Mouse (Mus musculus) heart, postnatal 0 days (tissue): ENCODE measurements around the gene Gm48551. TPM values are rescaled to one million over a fixed set of nuclear protein-coding genes. Genes with fewer than 3 reads are reported as not detected.

Experiments
- ATAC-seq: fragments of 200-750 bp; cut with Nextera tagmentation; 2 replicates; pipeline ENCODE4 v1.8.0; 2017; ENCODE audit warnings: low read depth, moderate number of reproducible peaks, moderate library complexity; ENCODE audit not compliant: insufficient read depth
- DNase-seq: peaks from one replicate; pipeline ENCODE4 v3.0.0-alpha.2; 2016; ENCODE audit warnings: low spot score
- H3K27ac ChIP-seq: fragments of 300-500 bp; sonication (generic); 2 replicates; pipeline ENCODE4 v1.5.1; 2014; ENCODE audit warnings: low read depth, mild to moderate bottlenecking
- H3K27me3 ChIP-seq: fragments of 300-500 bp; sonication (generic); 2 replicates; pipeline ENCODE4 v1.6.1; 2014; ENCODE audit warnings: low read length, mixed read lengths; ENCODE audit not compliant: control insufficient read depth, insufficient read depth
- H3K36me3 ChIP-seq: fragments of 300-500 bp; sonication (generic); replicated peaks from 2 replicates; pipeline ENCODE4 v1.6.1; 2014; ENCODE audit warnings: low read length, mixed read lengths; ENCODE audit not compliant: control insufficient read depth, insufficient read depth
- H3K4me1 ChIP-seq: fragments of 300-500 bp; sonication (generic); 2 replicates; pipeline ENCODE4 v1.6.1; 2014; ENCODE audit warnings: antibody characterized with exemption; ENCODE audit not compliant: control insufficient read depth, insufficient read depth
- H3K4me2 ChIP-seq: fragments of 300-500 bp; sonication (generic); 2 replicates; pipeline ENCODE4 v1.6.1; 2014; ENCODE audit warnings: low read depth, mild to moderate bottlenecking, low read length, moderate library complexity
- H3K4me3 ChIP-seq: fragments of 300-500 bp; sonication (generic); 2 replicates; pipeline ENCODE4 v1.5.1; 2014; ENCODE audit warnings: low read depth, low read length
- H3K9ac ChIP-seq: fragments of 300-500 bp; sonication (generic); replicated peaks from 2 replicates; pipeline ENCODE4 v1.6.1; 2014; ENCODE audit warnings: low read depth, low read length, mixed read lengths
- H3K9me3 ChIP-seq: fragments of 300-500 bp; sonication (generic); replicated peaks from 2 replicates; pipeline ENCODE4 v1.6.1; 2016; ENCODE audit warnings: low read length; ENCODE audit not compliant: control insufficient read depth
- CTCF ChIP-seq: IDR thresholded peaks from 2 replicates; pipeline ENCODE4 v1.5.1; 2016; ENCODE audit warnings: antibody characterized with exemption, control low read depth, low read depth
- EP300 ChIP-seq: IDR thresholded peaks from 2 replicates; pipeline ENCODE4 v1.6.1; 2016; ENCODE audit warnings: antibody characterized with exemption, low read depth
- WGBS: fragments of 180-500 bp; shearing (Covaris S2); extraction: QIAGEN DNeasy Blood & Tissue Kit; methylation state at CpG from one replicate; pipeline ENCODE4 v1.1.7; 2014; 5-methylcytosine and 5-hydroxymethylcytosine counted together
- polyA plus RNA-seq: library from polyadenylated mRNA; unstranded; fragments of >200 nt; fragmentation: Nextera tagmentation; extraction: Ambion mirVana; gene quantifications from 2 replicates; pipeline ENCODE4 v1.2.1, GENCODE M21; 2015
- total RNA-seq: library from RNA; depleted of rRNA; stranded (reverse); fragments of >200 nt; gene quantifications from 2 replicates; pipeline ENCODE4 v1.2.3, GENCODE M21; 2014; ENCODE audit warnings: low replicate concordance

Gene Gm48551
- total and polyA plus RNA-seq, 2 experiments from 2014 or later: 0.11 to 1.1 TPM

GRCm38 (mm10) chr10:81382039-81382438 is 2.2 kb upstream of the Gm48551 start:
- peaks cover 9% of the 10 kb centered on the region for H3K36me3 ChIP-seq
- 22% methylated on average over 5 of the region's 5 CpGs for WGBS
- DNase-seq: no peak
- no peak overlapping the region for H3K27ac ChIP-seq
- no peaks in the 10 kb centered on the region for H3K9me3 ChIP-seq
- H3K4me3 ChIP-seq: no peak overlapping the region
- TF ChIP-seq EP300: no peak
- no peak for TF ChIP-seq CTCF
- H3K27me3 ChIP-seq: no peaks in the 10 kb centered on the region
- H3K4me2 ChIP-seq: no peak overlapping the region
- H3K4me1 ChIP-seq: peaks cover 15% of the 10 kb centered on the region
- H3K9ac ChIP-seq: no peak overlapping the region
- no peak for ATAC-seq

- H3K27me3 ChIP-seq: no peaks in the 10 kb centered on the region
- H3K4me2 ChIP-seq: peak overlapping the region; percentile 86
- peak; percentile 22; the same call in 1 of the 2 replicates for ATAC-seq
- H3K9me3 ChIP-seq: no peaks in the 10 kb centered on the region
- no peak for DNase-seq
- no peak; the same call in 1 of the 2 replicates for TF ChIP-seq EP300
- TF ChIP-seq CTCF: no peak
- H3K9ac ChIP-seq: peak overlapping the region; percentile 91
- peaks cover 28% of the 10 kb centered on the region for H3K36me3 ChIP-seq
- WGBS: under 1% methylated on average over 19 of the region's 19 CpGs
- H3K4me3 ChIP-seq: peak overlapping the region; percentile 88
- peak overlapping the region; percentile 92 for H3K27ac ChIP-seq
- peaks cover 11% of the 10 kb centered on the region for H3K4me1 ChIP-seq
Measured at GRCm38 (mm10) chr10:81384605-81384982, 328 bp downstream of the Gm48551 start.

DNA sequence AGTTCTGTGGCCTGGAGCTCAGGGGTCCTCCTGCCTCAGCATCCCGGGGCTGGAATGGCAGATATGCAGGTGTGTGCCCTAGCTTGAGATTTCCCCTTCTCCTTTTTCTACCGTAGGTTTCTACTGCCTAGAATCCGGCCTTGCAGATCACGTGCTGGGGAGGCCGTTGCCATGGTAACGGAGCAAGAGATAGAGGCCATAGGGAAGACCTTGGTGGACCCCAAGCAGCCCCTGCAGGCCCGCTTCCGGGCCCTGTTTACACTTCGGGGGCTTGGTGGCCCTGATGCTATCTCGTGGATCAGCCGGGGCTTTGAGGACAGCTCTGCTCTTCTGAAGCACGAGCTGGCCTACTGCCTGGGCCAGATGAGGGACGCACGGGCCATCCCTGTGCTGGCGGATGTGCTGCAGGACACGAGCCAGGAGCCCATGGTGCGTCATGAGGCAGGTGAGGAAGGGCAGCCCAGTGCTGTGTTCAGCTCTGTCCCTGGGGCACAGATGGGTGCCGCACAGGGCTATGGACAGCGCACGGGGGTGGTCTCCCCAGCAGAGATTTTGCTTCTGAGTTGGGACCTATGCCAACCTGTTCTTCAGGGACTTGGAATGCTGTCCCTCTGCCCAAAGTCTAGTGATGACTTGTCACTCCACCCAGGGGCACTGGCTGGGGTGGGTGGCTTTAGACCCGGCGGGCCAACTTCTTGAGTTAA is 1.5 kb downstream of the Gm48551 start:
- no peak for TF ChIP-seq EP300
- Histone ChIP-seq H3K4me3 (no peak overlapping the region), H3K9ac (no peak overlapping the region), H3K36me3 (peaks cover 28% of the 10 kb centered on the region), H3K4me2 (no peak overlapping the region), H3K27me3 (no peaks in the 10 kb centered on the region), H3K4me1 (peaks cover 12% of the 10 kb centered on the region), H3K27ac (no peak overlapping the region), H3K9me3 (no peaks in the 10 kb centered on the region)
- WGBS: 69% methylated on average over 22 of the region's 22 CpGs
- no peak for ATAC-seq
- DNase-seq: no peak

DNA sequence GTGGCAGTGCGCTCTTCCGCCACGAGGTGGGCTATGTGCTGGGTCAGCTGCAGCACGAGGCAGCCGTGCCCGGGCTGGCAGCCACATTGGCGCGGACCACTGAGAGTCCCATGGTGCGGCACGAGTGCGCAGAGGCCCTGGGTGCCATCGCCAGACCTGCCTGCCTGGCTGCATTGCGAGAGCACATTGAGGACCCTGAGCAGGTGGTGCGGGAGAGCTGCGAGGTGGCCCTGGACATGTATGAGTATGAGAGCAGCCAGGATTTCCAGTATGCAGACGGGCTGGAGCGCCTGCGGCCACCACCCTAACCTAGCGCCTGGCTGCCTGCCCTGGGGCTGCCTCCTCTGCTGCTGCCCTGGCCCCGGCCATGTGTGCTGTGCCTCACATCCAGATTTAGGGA is 3.5 kb downstream of the Gm48551 start:
- 92% methylated on average over 20 of the region's 20 CpGs for WGBS
- Histone ChIP-seq H3K4me1 (peaks cover 13% of the 10 kb centered on the region), H3K9me3 (no peaks in the 10 kb centered on the region), H3K27ac (no peak overlapping the region), H3K4me2 (no peak overlapping the region), H3K36me3 (peaks cover 28% of the 10 kb centered on the region), H3K4me3 (no peak overlapping the region), H3K9ac (no peak overlapping the region), H3K27me3 (no peaks in the 10 kb centered on the region)
- DNase-seq (no peak), ATAC-seq (no peak)
- no peak for TF ChIP-seq CTCF
- no peak for TF ChIP-seq EP300

DNA sequence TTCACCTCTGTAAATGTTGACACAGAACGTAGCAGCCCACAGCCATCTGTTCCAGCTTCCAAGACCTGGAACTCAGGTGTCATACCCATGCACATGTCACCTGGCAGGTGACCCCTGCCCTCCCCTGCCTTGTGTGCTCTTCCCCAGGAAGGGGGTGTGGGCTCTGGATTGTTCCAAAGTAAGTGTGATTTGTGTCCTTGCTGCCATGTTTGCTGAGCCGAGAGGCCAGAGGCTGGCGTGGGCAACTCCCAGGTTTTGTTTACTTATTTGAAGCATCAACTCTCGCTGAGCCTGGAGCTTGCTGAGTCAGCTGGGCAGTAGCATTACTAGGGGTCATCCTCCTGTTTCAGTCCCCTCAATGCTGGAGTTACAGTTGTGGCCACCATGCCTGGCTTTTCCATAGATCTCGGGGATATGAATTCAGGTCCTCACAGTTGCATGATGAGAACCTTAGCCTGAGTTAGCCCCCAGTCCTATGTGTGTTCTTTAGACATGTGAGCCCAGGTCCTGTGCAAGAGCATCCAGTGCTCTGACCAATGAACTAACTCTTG is 4.3 kb downstream of the Gm48551 start, which contains the start of gene Gm48552:
Gene Gm48552 (plus strand): TSS at position 501 of the 551 bp plus-strand sequence.
- no peak for ATAC-seq
- Histone ChIP-seq H3K27me3 (no peaks in the 10 kb centered on the region), H3K4me1 (peaks cover 21% of the 10 kb centered on the region), H3K27ac (no peak within 1 kb of the TSS), H3K4me3 (no peak within 1 kb of the TSS), H3K9ac (no peak within 1 kb of the TSS), H3K4me2 (no peak within 1 kb of the TSS), H3K9me3 (no peaks in the 10 kb centered on the region), H3K36me3 (peaks cover 28% of the 10 kb centered on the region)
- WGBS: 86% methylated on average over 5 of the region's 5 CpGs
- TF ChIP-seq CTCF (no peak), EP300 (no peak)
- DNase-seq: no peak
